Mouse (Mus musculus) CH12.LX (cell line): Measurements from ENCODE around the gene Csad.

Experiments
- CTCF ChIP-seq, 2 experiments: IDR thresholded peaks in 1 of 2; conservative IDR thresholded peaks in 1 of 2; 2 replicates each; pipeline ENCODE4 v1.5.1; 2011 to 2012; ENCODE audit warnings: low read depth in 2 of 2, low read length in 2 of 2, improper control_type of control experiment in 1 of 2, inconsistent platforms in 1 of 2, mild to moderate bottlenecking in 1 of 2, moderate library complexity in 1 of 2
- JUN ChIP-seq: IDR thresholded peaks from 2 replicates; pipeline ENCODE4 v1.6.1; 2011; ENCODE audit warnings: low read depth, mild to moderate bottlenecking, low read length, improper control_type of control experiment, moderate library complexity; ENCODE audit not compliant: insufficient read depth
- SIN3A ChIP-seq: IDR thresholded peaks from 2 replicates; pipeline ENCODE4 v1.6.1; 2012; ENCODE audit warnings: low read length, improper control_type of control experiment, inconsistent platforms
- UBTF ChIP-seq: IDR thresholded peaks from 2 replicates; pipeline ENCODE4 v1.6.1; 2012; ENCODE audit warnings: low read depth, mild to moderate bottlenecking, inconsistent platforms, low read length, improper control_type of control experiment, moderate library complexity
- ZC3H11A ChIP-seq: IDR thresholded peaks from 2 replicates; pipeline ENCODE4 v1.6.1; 2012; ENCODE audit warnings: low read depth, mild to moderate bottlenecking, inconsistent platforms, low read length, improper control_type of control experiment

DNA sequence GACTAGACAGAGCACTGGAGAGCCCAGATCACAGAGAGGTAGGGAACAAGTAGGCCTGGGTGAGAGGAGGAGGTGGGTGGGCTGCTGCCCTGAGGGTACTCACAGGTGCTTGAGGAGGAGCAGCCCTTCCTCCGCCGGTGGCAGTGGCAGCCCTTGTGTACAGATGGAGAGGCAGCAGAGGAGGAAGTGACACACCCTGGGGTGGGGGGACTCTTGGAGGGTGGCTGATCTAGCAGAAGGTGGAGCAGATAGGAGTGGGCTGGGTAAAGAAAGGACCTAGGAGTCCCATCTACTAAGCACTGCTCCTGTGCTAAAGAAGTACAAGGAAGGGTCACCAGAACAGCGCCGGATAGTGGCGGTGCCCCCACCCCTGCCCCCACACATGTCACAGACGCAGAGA, 27.2 kb upstream of the Csad start, which contains the start of gene Itgb7:
- TF ChIP-seq UBTF (no peak), CTCF (conservative IDR thresholded peaks at IDR 0.05 in 1 of 2, IDR thresholded peaks at IDR 0.05 in 1 of 2; ENCODE audit: low read depth in 2 of 2, low read length in 2 of 2) (no peak), ZC3H11A (no peak), SIN3A (0 out of 2 replicates have a peak, but pooled peaks have one; percentile 49), JUN (no peak)
